Comparison of ENCODE assay signal across 2 mouse cellular contexts in genomic region chr9:52170671-52171070, GRCm38 (mm10).
TF ChIP-seq lines count a peak whose summit lies in the region.

No protein-coding gene starts in this region.

TF ChIP-seq in CH12.LX, 34 proteins besides CTCF, POLR2A, EP300 and RAD21 (continued from another document):
- no peak for TF ChIP-seq ZMIZ1 (IDR thresholded peaks at IDR 0.05; ENCODE audit: low read depth, low read length)

TF ChIP-seq in MEL, 35 proteins besides CTCF, POLR2A, EP300 and RAD21 (continued from another document):
- TF ChIP-seq ZC3H11A (IDR thresholded peaks at IDR 0.05; ENCODE audit: low read depth, low read length) (no peak), RCOR1 (IDR thresholded peaks at IDR 0.05; ENCODE audit: low read depth, low read length) (peak; percentile 85), SIN3A (IDR thresholded peaks at IDR 0.05; ENCODE audit: low read length) (no peak), ZKSCAN1 (IDR thresholded peaks at IDR 0.05; ENCODE audit: low read depth, low read length) (no peak), GATA1 (IDR thresholded peaks at IDR 0.05; ENCODE audit: low read depth, low read length) (peak; percentile 47; the same call in 1 of the 2 replicates), MAFK (IDR thresholded peaks at IDR 0.05; ENCODE audit: borderline replicate concordance, low read depth, low read length) (no peak), GABPA (IDR thresholded peaks at IDR 0.05; ENCODE audit: low read depth, low read length) (no peak), NELFE (IDR thresholded peaks at IDR 0.05; ENCODE audit: low read depth, low read length) (no peak), USF1 (IDR thresholded peaks at IDR 0.05; ENCODE audit: low read depth, low read length) (no peak), MXI1 (IDR thresholded peaks at IDR 0.05; ENCODE audit: low read depth, low read length) (peak; percentile 24; the same call in 1 of the 2 replicates), UBTF (IDR thresholded peaks at IDR 0.05; ENCODE audit: borderline replicate concordance, insufficient read depth, low read depth, low read length) (no peak), KAT2A (conservative IDR thresholded peaks at IDR 0.05; ENCODE audit: low read depth, low read length) (no peak), MEF2A (IDR thresholded peaks at IDR 0.05; ENCODE audit: extremely low read depth, insufficient replicate concordance, low read depth, low read length, poor library complexity, severe bottlenecking) (no peak), POLR2AphosphoS2 (IDR thresholded peaks at IDR 0.05; ENCODE audit: low read length) (no peak), ELF1 (IDR thresholded peaks at IDR 0.05; ENCODE audit: low read depth, low read length) (no peak), SMC3 (IDR thresholded peaks at IDR 0.05; ENCODE audit: low read depth, low read length) (no peak)
TF ChIP-seq in MEL: peak in this region for 5.
